Mouse (Mus musculus) lung, postnatal 0 days (tissue): ENCODE results near the gene Bloc1s2. TPM values are rescaled to one million over a fixed set of nuclear protein-coding genes. Genes with fewer than 3 reads are reported as not detected.
"Not testable (repeated sequence)": the region's sequence is repeated elsewhere in the genome, so short reads cannot be mapped to it uniquely, and the experiment has no call there.

Experiments used
- ATAC-seq: fragments of 200-750 bp; cut with Nextera tagmentation; 2 replicates; pipeline ENCODE4 v1.8.0; 2017; ENCODE audit warnings: moderate library complexity
- DNase-seq: peaks from one replicate; pipeline ENCODE4 v3.0.0-alpha.2; 2016; ENCODE audit warnings: low spot score
- H3K27ac ChIP-seq: fragments of 300-500 bp; sonication (generic); 2 replicates; pipeline ENCODE4 v1.5.1; 2014; ENCODE audit warnings: antibody characterized with exemption, mild to moderate bottlenecking, low read length, mixed read lengths
- H3K27me3 ChIP-seq: fragments of 300-500 bp; sonication (generic); replicated peaks from 2 replicates; pipeline ENCODE4 v1.6.1; 2014; ENCODE audit warnings: low read length, mixed read lengths; ENCODE audit not compliant: insufficient read depth
- H3K36me3 ChIP-seq: fragments of 300-500 bp; sonication (generic); 2 replicates; pipeline ENCODE4 v1.6.1; 2014; ENCODE audit warnings: low read length, mixed read lengths; ENCODE audit not compliant: insufficient read depth
- H3K4me1 ChIP-seq: fragments of 300-500 bp; sonication (generic); 2 replicates; pipeline ENCODE4 v1.6.1; 2014; ENCODE audit warnings: antibody characterized with exemption, low read depth, low read length, mixed read lengths; ENCODE audit not compliant: insufficient read depth
- H3K4me2 ChIP-seq: fragments of 300-500 bp; sonication (generic); replicated peaks from 2 replicates; pipeline ENCODE4 v1.6.1; 2014; ENCODE audit warnings: low read depth, mild to moderate bottlenecking, low read length, moderate library complexity, mixed read lengths
- H3K4me3 ChIP-seq: fragments of 300-500 bp; sonication (generic); 2 replicates; pipeline ENCODE4 v1.5.1; 2014; ENCODE audit warnings: low read depth, low read length
- H3K9ac ChIP-seq: fragments of 300-500 bp; sonication (generic); replicated peaks from 2 replicates; pipeline ENCODE4 v1.6.1; 2014; ENCODE audit warnings: low read depth, mild to moderate bottlenecking
- H3K9me3 ChIP-seq: fragments of 300-500 bp; sonication (generic); 2 replicates; pipeline ENCODE4 v1.6.1; 2016; ENCODE audit warnings: low read length, mixed read lengths
- CTCF ChIP-seq: IDR thresholded peaks from 2 replicates; pipeline ENCODE4 v1.5.1; 2016; ENCODE audit warnings: antibody characterized with exemption, mild to moderate bottlenecking
- EP300 ChIP-seq: IDR thresholded peaks from 2 replicates; pipeline ENCODE4 v1.6.1; 2016; ENCODE audit warnings: antibody characterized with exemption, mild to moderate bottlenecking, control low read depth
- WGBS: fragments of 180-500 bp; shearing (Covaris S2); extraction: QIAGEN DNeasy Blood & Tissue Kit; methylation state at CpG from one replicate; pipeline ENCODE4 v1.1.7; 2014; 5-methylcytosine and 5-hydroxymethylcytosine counted together
- polyA plus RNA-seq: library from polyadenylated mRNA; unstranded; fragments of >200 nt; fragmentation: Nextera tagmentation; extraction: Ambion mirVana; gene quantifications from 2 replicates; pipeline ENCODE4 v1.2.1, GENCODE M21; 2015

The Bloc1s2 gene
- polyA plus RNA-seq, 1 experiment from 2014 or later: 63.5 TPM

- no peaks in the 10 kb centered on the region for H3K9me3 ChIP-seq
- no peaks in the 10 kb centered on the region for H3K27me3 ChIP-seq
- H3K9ac ChIP-seq: peak within 1 kb of the TSS; percentile 68
- peak within 1 kb of the TSS; percentile 81 for H3K4me2 ChIP-seq
- no peaks in the 10 kb centered on the region for H3K4me1 ChIP-seq
- peak within 1 kb of the TSS; percentile 89 for H3K27ac ChIP-seq
- DNase-seq: peak; percentile 95
- ATAC-seq: peak; percentile 94
- TF ChIP-seq CTCF (no peak), EP300 (no peak)
- peak within 1 kb of the TSS; percentile 90 for H3K4me3 ChIP-seq
- peaks cover 6% of the 10 kb centered on the region; the same call in 1 of the 2 replicates for H3K36me3 ChIP-seq
- under 1% methylated on average over 45 of the region's 45 CpGs for WGBS
These were observed 10.9 kb downstream of the Bloc1s2 start, which contains the start of gene Cwf19l1 for GRCm38 (mm10) chr19:44135072-44135959. Gene Cwf19l1, minus strand, starts transcription at chr19:44135876.

- no peak for ATAC-seq
These were observed 13.3 kb downstream of the Bloc1s2 start for GRCm38 (mm10) chr19:44132917-44133316.

GRCm38 (mm10) chr19:44128560-44128959, 17.7 kb downstream of the Bloc1s2 start:
- DNase-seq (no peak), ATAC-seq (no peak)
- H3K36me3 ChIP-seq: peaks cover 25% of the 10 kb centered on the region
- WGBS: 50% methylated on average over 2 of the region's 2 CpGs
- no peak overlapping the region for H3K27ac ChIP-seq
- no peak overlapping the region for H3K9ac ChIP-seq
- H3K4me1 ChIP-seq: no peaks in the 10 kb centered on the region
- TF ChIP-seq EP300: no peak
- TF ChIP-seq CTCF: no peak
- no peaks in the 10 kb centered on the region for H3K27me3 ChIP-seq
- H3K4me3 ChIP-seq: no peak overlapping the region
- H3K4me2 ChIP-seq: no peak overlapping the region
- H3K9me3 ChIP-seq: no peaks in the 10 kb centered on the region

More at GRCm38 (mm10) chr19:44132917-44133316, 13.3 kb downstream of the Bloc1s2 start:
- Histone ChIP-seq H3K36me3 (no peaks in the 10 kb centered on the region), H3K27ac (no peak overlapping the region), H3K9me3 (no peaks in the 10 kb centered on the region), H3K4me1 (no peaks in the 10 kb centered on the region), H3K27me3 (no peaks in the 10 kb centered on the region), H3K4me3 (no peak overlapping the region), H3K4me2 (no peak overlapping the region), H3K9ac (no peak overlapping the region)
- WGBS: 81% methylated on average over 5 of the region's 5 CpGs
- no peak for TF ChIP-seq EP300
- no peak for TF ChIP-seq CTCF
- DNase-seq: no peak

- Histone ChIP-seq H3K4me1 (no peaks in the 10 kb centered on the region), H3K27ac (no peak overlapping the region), H3K4me3 (no peak overlapping the region), H3K27me3 (no peaks in the 10 kb centered on the region), H3K9ac (no peak overlapping the region), H3K4me2 (no peak overlapping the region), H3K9me3 (no peaks in the 10 kb centered on the region), H3K36me3 (peaks cover 32% of the 10 kb centered on the region)
- TF ChIP-seq CTCF (no peak), EP300 (no peak)
- DNase-seq (no peak), ATAC-seq (no peak)
- 91% methylated on average over 10 of the region's 10 CpGs for WGBS
These were observed 18.3 kb downstream of the Bloc1s2 start for GRCm38 (mm10) chr19:44127729-44128497.

GRCm38 (mm10) chr19:44121137-44121536, 25.1 kb downstream of the Bloc1s2 start:
- no peak for ATAC-seq
- peaks cover 56% of the 10 kb centered on the region for H3K36me3 ChIP-seq
- H3K9me3 ChIP-seq: no peaks in the 10 kb centered on the region
- H3K9ac ChIP-seq: no peak overlapping the region
- 91% methylated on average over 7 of the region's 7 CpGs for WGBS
- no peak overlapping the region for H3K4me2 ChIP-seq
- H3K27ac ChIP-seq: no peak overlapping the region
- no peak for TF ChIP-seq EP300
- no peak for TF ChIP-seq CTCF
- no peak overlapping the region for H3K4me3 ChIP-seq
- no peak for DNase-seq
- no peaks in the 10 kb centered on the region for H3K27me3 ChIP-seq
- H3K4me1 ChIP-seq: no peaks in the 10 kb centered on the region

- WGBS: 87% methylated on average over 7 of the region's 9 CpGs
- not testable (repeated sequence) for H3K9ac ChIP-seq, H3K4me1 ChIP-seq, H3K9me3 ChIP-seq, H3K4me3 ChIP-seq, DNase-seq, ATAC-seq, H3K27ac ChIP-seq, H3K4me2 ChIP-seq, H3K27me3 ChIP-seq
- peaks cover 55% of the 10 kb centered on the region for H3K36me3 ChIP-seq
These were observed 25.6 kb downstream of the Bloc1s2 start for GRCm38 (mm10) chr19:44120686-44121085.
